Mouse (Mus musculus) mature B cell (primary cell): Measurements from ENCODE around the gene Fis1.
"Not testable (repeated sequence)": the region's sequence is repeated elsewhere in the genome, so short reads cannot be mapped to it uniquely, and the experiment has no call there.

Experiments used
- in situ Hi-C: fragments of 300-500 bp; cut with MboI; formaldehyde crosslinking; loops from 2 replicates; pipeline ENCODE4 v1.14.3; 2019

The Fis1 gene

GRCm38 (mm10) chr5:136940845-136941560 lies 12.1 kb upstream of the Fis1 start:
- in situ Hi-C loops = no loop called here

- in situ Hi-C loops = no loop called here
These were observed 10.3 kb upstream of the Fis1 start for GRCm38 (mm10) chr5:136942781-136943180.

GRCm38 (mm10) chr5:136943382-136943781 lies 9.7 kb upstream of the Fis1 start:
- in situ Hi-C loops = no loop called here

- in situ Hi-C loops = no loop called here
These were observed 8.0 kb upstream of the Fis1 start for GRCm38 (mm10) chr5:136945084-136945483.

GRCm38 (mm10) chr5:136947874-136948273 lies 5.2 kb upstream of the Fis1 start:
- in situ Hi-C loops = no loop called here

- in situ Hi-C loops = not testable (repeated sequence)
These were observed 3.3 kb upstream of the Fis1 start for GRCm38 (mm10) chr5:136949551-136950336.

GRCm38 (mm10) chr5:136950521-136950920 lies 2.6 kb upstream of the Fis1 start:
- in situ Hi-C loops = no loop called here

- in situ Hi-C loops = no loop called here
These were observed 922 bp upstream of the Fis1 start for GRCm38 (mm10) chr5:136952153-136952552.

GRCm38 (mm10) chr5:136953440-136953951 lies 421 bp downstream of the Fis1 start:
- in situ Hi-C loops = no loop called here

- in situ Hi-C loops = no loop called here
These were observed 2.5 kb downstream of the Fis1 start for GRCm38 (mm10) chr5:136955622-136956021.

GRCm38 (mm10) chr5:136957250-136957649 lies 4.2 kb downstream of the Fis1 start:
- in situ Hi-C loops = no loop called here

- in situ Hi-C loops = no loop called here
These were observed 6.0 kb downstream of the Fis1 start for GRCm38 (mm10) chr5:136958991-136959605.

- in situ Hi-C loops = no loop called here
These were observed 7.0 kb downstream of the Fis1 start for GRCm38 (mm10) chr5:136960053-136960452.

GRCm38 (mm10) chr5:136961334-136961982 lies 8.4 kb downstream of the Fis1 start:
- in situ Hi-C loops = no loop called here

- in situ Hi-C loops = no loop called here
These were observed 8.9 kb downstream of the Fis1 start for GRCm38 (mm10) chr5:136961983-136962461.

GRCm38 (mm10) chr5:136962501-136962900 lies 9.4 kb downstream of the Fis1 start:
- in situ Hi-C loops = no loop called here

GRCm38 (mm10) chr5:136962966-136963540 lies 10.0 kb downstream of the Fis1 start:
- in situ Hi-C loops = no loop called here

- in situ Hi-C loops = no loop called here
These were observed 12.1 kb downstream of the Fis1 start for GRCm38 (mm10) chr5:136965210-136965609.

GRCm38 (mm10) chr5:136965686-136966085 lies 12.6 kb downstream of the Fis1 start:
- in situ Hi-C loops = no loop called here

- in situ Hi-C loops = no loop called here
These were observed 13.3 kb downstream of the Fis1 start, which contains the start of gene Cldn15 for GRCm38 (mm10) chr5:136966331-136966730. TSS of gene Cldn15 (plus strand) at chr5:136966616.

GRCm38 (mm10) chr5:136966861-136967455 lies 13.9 kb downstream of the Fis1 start:
- in situ Hi-C loops = no loop called here
